Mouse (Mus musculus) lung, postnatal 36 days (tissue): ENCODE measurements around the gene Skil.
A peak's percentile ranks its signal among the peaks of the same experiment; 100 is the strongest.

Experiments
- DNase-seq: peaks from one replicate; pipeline ENCODE4 v3.0.0; 2022; ENCODE audit warnings: mixed read lengths

Skil gene

GRCm38 (mm10) chr3:31094531-31095178, at the start of gene Skil:
Gene Skil (plus strand): TSS chr3:31095058.
- DNase-seq, result peak; percentile 98

GRCm38 (mm10) chr3:31047263-31047662, 47.6 kb upstream of the Skil start:
- no peak for DNase-seq

DNA sequence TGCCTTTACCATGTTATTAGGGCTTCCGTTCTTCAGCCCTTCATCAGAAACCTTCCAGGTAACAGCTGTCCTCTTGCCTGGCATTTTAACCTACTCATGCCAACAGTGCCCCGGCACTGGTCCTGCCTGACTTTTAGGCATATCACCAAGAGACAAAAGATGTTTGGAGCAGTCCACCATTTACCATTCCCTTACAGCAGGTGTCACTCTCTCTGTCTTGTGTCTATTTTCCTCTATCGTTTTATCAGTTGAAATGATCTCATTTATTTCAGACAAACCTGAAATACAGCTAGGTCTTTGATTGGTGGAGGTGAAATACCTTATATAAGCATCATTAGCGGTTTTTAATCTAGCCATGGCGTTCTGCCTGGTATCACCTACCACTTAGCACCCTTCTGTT, 45.8 kb upstream of the Skil start:
- no peak for DNase-seq

DNA sequence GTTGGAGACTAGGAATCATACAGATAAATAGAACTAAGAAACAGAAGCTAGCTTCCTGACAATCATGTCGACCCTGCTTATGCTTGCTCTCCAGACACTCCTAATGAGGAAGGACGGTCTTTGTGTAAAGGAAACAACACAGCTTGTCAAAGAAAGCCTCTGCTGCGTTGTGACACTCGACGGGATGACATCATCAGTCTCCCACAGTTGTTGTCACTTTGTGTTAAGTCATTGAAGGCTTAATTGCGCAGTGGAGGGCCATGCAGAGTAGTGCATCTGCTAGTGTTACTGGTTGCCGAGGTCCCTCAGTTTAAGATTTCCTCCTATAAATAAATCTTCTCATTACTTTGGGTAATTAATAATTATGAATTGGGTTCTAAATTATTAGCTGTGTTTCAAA, 44.5 kb upstream of the Skil start:
- DNase-seq, result no peak

DNA sequence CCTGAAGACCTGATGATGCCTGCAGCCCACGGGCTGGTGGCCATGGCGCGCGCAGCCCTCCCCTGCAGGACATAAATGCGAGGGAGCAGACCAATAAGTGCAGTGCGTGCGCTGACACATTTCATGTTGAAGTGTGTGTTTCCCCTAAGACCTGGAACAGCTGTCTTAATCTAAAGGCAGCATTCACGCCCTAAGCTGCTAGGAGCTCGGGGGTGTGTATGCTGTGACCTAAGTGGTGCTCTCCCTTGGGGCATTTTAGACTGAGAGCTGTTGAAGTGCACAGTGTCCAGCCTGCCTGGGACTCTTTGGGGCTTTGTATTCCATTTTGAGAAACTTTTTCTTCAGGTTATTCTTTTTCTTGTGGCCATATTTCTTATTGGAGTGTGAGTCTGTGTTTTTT, 43.1 kb upstream of the Skil start:
- DNase-seq, result no peak

DNA sequence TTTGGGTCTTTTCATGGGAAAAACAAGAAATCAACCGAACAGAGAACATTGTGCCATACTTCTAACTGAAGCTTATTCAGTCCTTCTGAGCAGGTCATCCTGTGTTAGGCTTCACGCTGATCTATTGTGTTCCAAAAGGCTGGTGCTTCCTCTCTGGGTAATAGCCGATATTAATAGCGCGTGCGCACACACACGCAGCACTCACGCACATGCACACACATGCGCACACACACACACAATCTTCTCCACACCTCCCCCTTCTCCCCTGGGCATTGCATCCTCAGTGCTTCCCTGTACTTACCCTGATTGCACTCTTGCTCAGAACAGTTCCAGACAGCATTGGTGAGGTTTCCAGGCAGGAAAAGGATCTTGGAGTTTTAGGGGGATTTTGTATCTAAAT, 41.7 kb upstream of the Skil start:
- DNase-seq, result no peak

DNA sequence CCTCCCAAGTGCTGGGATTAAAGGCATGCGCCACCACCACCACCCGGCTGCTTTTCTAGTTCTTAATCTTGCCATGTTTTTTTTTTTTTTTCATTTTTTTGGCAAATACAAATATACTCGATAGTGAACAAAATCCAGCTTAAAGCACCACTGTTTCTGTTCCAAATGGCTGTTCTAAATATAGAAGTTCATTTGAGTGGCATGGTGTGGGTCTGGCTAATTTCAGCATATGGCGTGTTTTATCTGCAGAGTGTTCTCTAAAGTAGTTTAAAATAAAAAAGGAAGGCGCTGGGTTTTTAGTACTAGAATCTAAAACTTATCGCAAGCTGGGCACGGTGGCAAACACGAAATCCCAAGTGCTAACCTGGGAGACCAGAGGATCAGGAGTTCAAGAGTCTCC, 40.0 kb upstream of the Skil start:
- DNase-seq, result no peak

- no peak for DNase-seq
These were observed 38.7 kb upstream of the Skil start for GRCm38 (mm10) chr3:31056047-31056650.

DNA sequence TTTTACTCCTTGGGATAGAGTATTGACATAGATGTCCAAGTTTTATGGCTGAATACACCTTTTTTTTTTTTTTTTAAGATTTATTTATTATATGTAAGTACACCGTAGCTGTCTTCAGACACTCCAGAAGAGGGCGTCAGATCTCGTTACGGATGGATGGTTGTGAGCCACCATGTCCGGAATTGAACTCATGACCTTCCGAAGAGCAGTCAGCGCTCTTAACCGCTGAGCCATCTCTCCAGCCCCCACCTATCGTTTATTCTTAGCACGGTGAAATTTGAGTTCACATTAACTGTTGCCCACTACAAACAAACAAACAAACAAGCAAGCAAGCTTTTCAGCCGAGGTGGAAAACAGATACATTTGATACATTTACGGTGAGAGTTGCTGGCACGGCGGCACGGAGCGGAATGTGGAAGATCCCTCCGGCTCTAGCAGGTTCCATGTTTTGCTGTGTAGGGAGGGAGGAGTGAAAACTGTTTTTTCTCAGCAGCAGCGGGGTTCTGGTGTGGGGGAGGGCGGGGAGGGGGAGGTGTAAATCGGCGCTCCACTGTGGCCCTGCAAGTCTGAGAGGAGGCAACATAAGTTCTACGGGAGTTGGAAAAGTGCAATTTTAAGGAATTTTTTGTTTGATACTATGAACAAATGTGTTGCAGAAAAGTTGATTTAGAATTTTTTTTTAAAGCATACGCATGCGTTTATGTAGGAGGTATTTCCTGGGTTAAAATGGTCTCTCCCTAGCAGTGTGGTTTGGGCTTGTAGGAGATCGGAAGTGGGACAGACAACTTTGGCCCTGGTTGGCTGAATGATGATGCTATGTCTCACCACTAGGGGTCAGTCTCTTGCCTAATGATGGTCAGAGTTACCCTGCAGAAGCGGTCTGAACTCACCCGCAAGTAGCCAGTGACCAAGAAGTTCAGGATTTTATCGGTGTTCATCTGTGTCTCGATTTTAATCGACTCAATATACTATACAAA, 37.9 kb upstream of the Skil start:
- peak; percentile 95 for DNase-seq

DNA sequence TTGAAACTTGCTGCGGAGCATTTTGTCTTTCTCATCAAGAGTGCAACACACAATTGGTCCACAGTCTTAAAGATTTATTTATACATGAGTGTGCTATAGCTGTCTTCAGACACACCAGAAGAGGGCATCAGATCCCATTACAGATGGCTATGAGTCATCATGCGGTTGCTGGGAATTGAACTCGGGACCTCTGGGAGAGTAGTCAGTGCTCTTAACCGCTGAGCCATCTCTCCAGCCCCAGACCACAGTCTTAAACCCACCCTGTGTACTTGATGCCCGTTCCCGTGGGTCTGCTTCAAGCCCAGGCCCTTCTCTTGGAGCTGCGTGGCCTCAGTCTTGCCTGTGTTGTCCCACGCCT, 34.1 kb upstream of the Skil start:
- DNase-seq, result no peak

- peak; percentile 36 for DNase-seq
These were observed 33.6 kb upstream of the Skil start for GRCm38 (mm10) chr3:31061103-31061785.

DNA sequence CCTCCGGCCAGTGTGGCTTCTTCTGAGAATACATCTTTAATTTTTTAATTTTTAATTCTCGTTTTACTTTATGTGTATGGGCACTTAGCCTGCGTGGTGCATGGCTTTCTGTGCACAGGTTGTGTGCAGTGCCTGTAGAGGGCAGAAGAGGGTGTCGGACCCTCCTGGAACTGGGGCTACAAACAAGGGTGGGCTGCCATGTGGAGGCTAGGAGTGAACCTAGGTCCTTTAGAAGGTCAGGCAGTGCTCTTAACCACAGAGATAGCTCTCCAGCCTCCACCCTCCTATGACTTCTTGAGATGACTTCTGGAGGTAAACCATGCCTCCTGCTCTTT, 33.1 kb upstream of the Skil start:
- DNase-seq, result no peak

DNA sequence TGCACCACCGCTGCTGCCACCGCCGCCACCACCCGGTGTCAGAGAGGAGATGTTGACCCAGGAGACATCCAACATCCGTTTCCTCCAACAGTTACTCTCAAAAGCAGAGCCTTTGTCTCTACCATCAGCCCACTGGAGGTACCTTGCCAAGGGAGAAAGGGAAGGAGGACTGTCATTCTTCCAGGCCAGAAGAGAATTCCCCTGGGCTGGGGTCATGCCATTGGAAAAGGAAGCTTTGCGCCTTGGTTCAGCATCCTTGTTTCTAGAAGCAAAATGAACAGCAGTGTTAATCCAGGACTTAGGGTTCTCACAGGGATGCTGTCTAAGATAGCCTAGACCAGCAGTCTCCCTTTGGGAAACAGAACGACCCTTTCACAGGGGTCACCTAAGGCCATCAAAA, 32.5 kb upstream of the Skil start:
- no peak for DNase-seq

DNA sequence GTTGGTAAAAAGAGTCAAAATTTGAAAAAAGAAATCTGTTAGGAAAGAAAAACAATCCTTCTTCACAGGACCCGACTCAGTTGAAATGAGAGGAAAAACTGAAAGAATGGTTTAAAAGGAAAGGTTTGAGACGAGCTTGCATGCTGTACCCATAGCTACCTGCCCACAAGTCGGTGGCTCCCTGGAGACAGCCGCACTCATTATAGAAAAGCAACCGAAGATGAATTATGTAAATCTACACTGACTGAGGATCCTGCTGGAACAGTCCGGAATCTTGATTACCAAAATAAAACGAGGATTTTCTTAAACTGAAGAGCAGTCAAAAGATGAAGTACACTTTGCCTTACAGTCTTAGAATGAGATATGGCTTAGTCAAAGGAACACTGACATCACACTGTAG, 26.4 kb upstream of the Skil start:
- no peak for DNase-seq

DNA sequence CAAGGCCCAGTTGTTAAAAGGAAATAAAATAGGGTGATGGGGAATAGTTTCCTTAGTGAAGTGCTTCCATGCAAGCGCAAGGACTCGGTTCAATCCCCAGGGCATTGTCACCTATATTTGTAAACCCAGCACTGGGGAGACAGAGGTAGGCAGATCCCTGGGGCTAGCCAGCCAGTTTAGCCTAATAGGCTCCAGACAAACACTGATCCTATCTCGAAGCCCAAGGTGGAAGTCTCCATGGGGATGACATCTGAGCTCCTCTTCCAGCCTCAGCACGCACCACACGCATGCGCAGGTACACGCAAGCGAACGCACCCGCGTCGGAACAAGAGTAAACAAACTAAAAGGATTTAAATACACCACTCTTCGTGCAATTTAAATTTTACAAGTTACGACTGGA, 23.1 kb upstream of the Skil start:
- no peak for DNase-seq

DNA sequence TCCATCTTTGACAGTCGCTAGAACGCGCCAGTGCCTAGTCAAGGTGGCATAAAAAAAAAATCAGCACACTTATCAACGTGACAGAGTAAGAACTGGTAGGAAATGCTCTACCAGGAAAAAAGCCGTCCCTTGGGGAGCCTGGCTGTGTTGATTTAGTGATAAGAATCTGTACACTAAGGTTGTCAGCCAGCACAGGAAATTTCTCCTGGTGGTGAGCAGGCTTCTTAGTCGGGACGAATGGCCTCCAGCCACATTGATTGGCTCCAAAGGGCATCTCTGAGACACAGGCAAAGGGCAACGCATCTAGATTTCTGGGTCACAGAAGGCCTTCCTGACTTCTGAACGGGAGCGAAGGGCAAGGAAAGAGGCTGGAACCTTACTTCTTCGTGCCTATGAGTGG, 19.1 kb upstream of the Skil start:
- peak; percentile 57 for DNase-seq

- DNase-seq, result no peak
These were observed 17.7 kb upstream of the Skil start for GRCm38 (mm10) chr3:31077068-31077703.

DNA sequence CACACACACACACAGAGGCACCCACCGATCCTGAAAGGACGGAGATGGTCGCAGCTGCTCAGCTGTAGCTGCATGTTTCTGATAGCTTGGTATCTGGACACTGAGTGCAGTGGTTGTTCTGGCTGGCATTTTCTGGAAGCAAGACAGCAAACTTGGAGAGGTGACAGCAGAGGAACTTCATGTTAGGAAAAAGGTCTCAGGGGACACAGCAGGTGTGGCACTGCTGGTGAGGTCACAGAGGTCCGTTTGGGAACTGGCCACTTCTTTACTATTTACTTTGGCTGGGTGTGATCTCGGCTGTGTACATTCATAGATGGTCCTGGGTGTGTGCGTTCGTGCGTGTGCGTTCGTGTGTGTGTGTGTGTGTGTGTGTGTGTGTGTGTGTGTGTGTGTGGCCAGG, 15.4 kb upstream of the Skil start:
- peak; percentile 49 for DNase-seq

DNA sequence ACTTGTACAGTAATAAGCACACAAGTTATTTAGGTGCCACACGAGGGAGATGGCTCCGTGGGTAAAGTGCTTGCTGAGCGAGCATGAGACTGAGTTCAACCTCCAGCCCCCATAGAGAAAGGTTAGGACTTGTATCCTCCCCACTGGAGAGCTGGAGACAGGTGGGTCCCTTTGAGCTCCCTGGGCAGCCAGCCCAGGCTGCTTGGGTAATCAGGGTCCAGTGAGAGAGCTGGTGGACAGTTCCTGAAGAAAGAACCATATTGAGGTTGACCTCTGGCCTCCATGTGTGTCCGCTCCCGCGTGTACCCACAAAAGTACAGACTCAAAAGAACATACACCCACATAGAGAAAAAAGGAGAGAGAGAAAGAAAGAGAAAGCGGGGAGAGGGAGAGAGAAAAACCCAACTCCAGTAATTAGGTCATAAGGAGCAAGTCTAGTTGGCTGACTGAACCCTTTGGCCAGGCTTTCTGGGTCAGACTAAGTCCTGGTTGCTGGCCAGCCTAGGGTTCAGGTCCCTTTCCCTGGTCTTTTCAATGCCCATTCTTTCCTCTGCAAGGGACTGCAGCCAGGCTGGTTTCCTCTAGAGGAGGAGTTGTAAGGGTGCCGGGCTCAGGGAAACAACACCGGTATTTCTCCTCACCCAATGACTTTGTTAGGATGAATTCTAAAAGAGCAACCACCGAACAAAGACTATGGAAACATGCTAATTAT, 13.9 kb upstream of the Skil start:
- DNase-seq, result no peak

DNA sequence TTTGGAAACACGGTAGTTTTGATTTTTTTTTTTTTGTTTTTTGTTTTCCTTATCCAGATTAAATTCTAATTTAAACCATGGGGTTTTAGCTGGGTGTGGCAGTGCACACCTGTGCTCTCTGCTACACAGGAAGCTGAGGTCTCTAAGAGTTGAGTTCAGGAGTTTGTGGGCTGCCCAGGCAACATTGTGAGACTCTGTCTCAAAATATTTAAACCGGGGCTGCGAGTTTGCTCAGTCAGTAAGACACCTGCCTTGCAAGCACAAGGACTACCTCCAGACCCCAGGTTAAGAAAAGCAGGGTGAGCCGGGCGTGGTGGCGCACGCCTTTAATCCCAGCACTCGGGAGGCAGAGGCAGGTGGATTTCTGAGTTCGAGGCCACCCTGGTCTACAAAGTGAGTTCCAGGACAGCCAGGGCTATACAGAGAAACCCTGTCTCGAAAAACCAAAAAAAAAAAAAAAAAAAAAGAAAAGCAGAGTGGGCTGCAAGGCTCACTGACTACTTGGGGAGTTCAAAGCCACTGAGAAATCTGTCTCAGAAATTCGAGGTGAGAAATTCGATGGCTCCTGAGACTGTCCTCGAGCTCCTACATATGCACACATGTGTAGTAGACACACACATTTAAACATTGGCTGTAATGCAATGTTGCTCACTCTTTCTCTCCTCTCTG, 11.9 kb upstream of the Skil start:
- DNase-seq, result no peak

GRCm38 (mm10) chr3:31083507-31084245, 11.2 kb upstream of the Skil start:
- peak; percentile 69 for DNase-seq
